Mouse (Mus musculus) lung, postnatal 10 days (tissue): Measurements from ENCODE around the gene Snapc2.

Source experiments
- DNase-seq: peaks from one replicate; pipeline ENCODE4 v3.0.0; 2021

The Snapc2 gene

GRCm38 (mm10) chr8:4275275-4276110 is 22.6 kb downstream of the Snapc2 start, which contains the start of gene Timm44:
TSS of gene Timm44 (minus strand) at chr8:4275913.
- peak; percentile 98 for DNase-seq

- no peak for DNase-seq
These were observed 23.2 kb downstream of the Snapc2 start for GRCm38 (mm10) chr8:4276111-4276465.

- DNase-seq, result no peak
These were observed 39.9 kb downstream of the Snapc2 start for GRCm38 (mm10) chr8:4292738-4293137.

- no peak for DNase-seq
These were observed 44.9 kb downstream of the Snapc2 start for GRCm38 (mm10) chr8:4297822-4298221.

GRCm38 (mm10) chr8:4304124-4304547 is 51.3 kb downstream of the Snapc2 start:
- no peak for DNase-seq
